Mouse (Mus musculus): ENCODE results near the gene Endov. TPM values are rescaled to one million over a fixed set of nuclear protein-coding genes. Genes with fewer than 3 reads are reported as not detected.
A peak's percentile ranks its signal among the peaks of the same experiment; 100 is the strongest.

Gene Endov
- polyA plus RNA-seq (2015; fragmentation: Nextera tagmentation; extraction: Ambion mirVana) = 15.6 and 17.3 TPM in 2 replicates

- Histone ChIP-seq H3K4me2 (peak within 1 kb of the TSS; percentile 90), H3K9me3 (no peaks in the 10 kb centered on the region), H3K4me3 (peak within 1 kb of the TSS; percentile 90), H3K27me3 (no peaks in the 10 kb centered on the region), H3K36me3 (0 out of 2 replicates have a peak, but pooled peaks cover 16% of the 10 kb centered on the region), H3K9ac (peak within 1 kb of the TSS; percentile 97), H3K4me1 (replicated peaks) (peaks cover 42% of the 10 kb centered on the region), H3K27ac (replicated peaks) (peak within 1 kb of the TSS; percentile 95)
- ATAC-seq (ENCODE audit: low read depth) = peak; percentile 96
- WGBS = under 1% methylated on average over 66 of the region's 66 CpGs
These were observed at the start of gene Endov for GRCm38 (mm10) chr11:119490861-119491689. TSS of gene Endov (plus strand) at chr11:119491347.

- WGBS = 94% methylated on average over 8 of the region's 8 CpGs
- H3K4me3 ChIP-seq = no peak overlapping the region
These were observed 48.9 kb upstream of the Endov start for GRCm38 (mm10) chr11:119442199-119442598.

GRCm38 (mm10) chr11:119443442-119443841, 47.7 kb upstream of the Endov start:
- Histone ChIP-seq H3K27me3 (no peaks in the 10 kb centered on the region), H3K27ac (replicated peaks) (no peak overlapping the region), H3K36me3 (no peaks in the 10 kb centered on the region), H3K4me1 (replicated peaks) (no peaks in the 10 kb centered on the region), H3K9ac (no peak overlapping the region), H3K4me3 (no peak overlapping the region), H3K9me3 (no peaks in the 10 kb centered on the region), H3K4me2 (no peak overlapping the region)
- 93% methylated on average over 9 of the region's 9 CpGs for WGBS
- no peak for ATAC-seq (ENCODE audit: low read depth)

More at GRCm38 (mm10) chr11:119442199-119442598, 48.9 kb upstream of the Endov start:
- ATAC-seq (ENCODE audit: low read depth) = no peak
- Histone ChIP-seq H3K9ac (no peak overlapping the region), H3K4me1 (replicated peaks) (no peaks in the 10 kb centered on the region), H3K27ac (replicated peaks) (no peak overlapping the region), H3K36me3 (no peaks in the 10 kb centered on the region), H3K9me3 (no peaks in the 10 kb centered on the region), H3K27me3 (no peaks in the 10 kb centered on the region), H3K4me2 (no peak overlapping the region)

- H3K4me1 ChIP-seq (replicated peaks) = no peaks in the 10 kb centered on the region
- no peak overlapping the region for H3K4me2 ChIP-seq
- H3K36me3 ChIP-seq = no peaks in the 10 kb centered on the region
- no peaks in the 10 kb centered on the region for H3K9me3 ChIP-seq
- WGBS = 81% methylated on average over 4 of the region's 4 CpGs
- no peak overlapping the region for H3K9ac ChIP-seq
- no peak overlapping the region for H3K27ac ChIP-seq (replicated peaks)
- H3K4me3 ChIP-seq = no peak overlapping the region
- no peaks in the 10 kb centered on the region for H3K27me3 ChIP-seq
- ATAC-seq (ENCODE audit: low read depth) = no peak
These were observed 35.0 kb upstream of the Endov start for GRCm38 (mm10) chr11:119456097-119456496.

GRCm38 (mm10) chr11:119477876-119478275, 13.3 kb upstream of the Endov start:
- no peak overlapping the region for H3K9ac ChIP-seq
- no peaks in the 10 kb centered on the region for H3K27me3 ChIP-seq
- H3K27ac ChIP-seq (replicated peaks) = no peak overlapping the region
- no peaks in the 10 kb centered on the region for H3K36me3 ChIP-seq
- no peak overlapping the region for H3K4me3 ChIP-seq
- ATAC-seq (ENCODE audit: low read depth) = no peak
- H3K4me1 ChIP-seq (replicated peaks) = no peaks in the 10 kb centered on the region
- H3K4me2 ChIP-seq = no peak overlapping the region
- no peaks in the 10 kb centered on the region for H3K9me3 ChIP-seq
- 95% methylated on average over 4 of the region's 4 CpGs for WGBS

GRCm38 (mm10) chr11:119491690-119492087, 542 bp downstream of the Endov start:
- 6% methylated on average over 27 of the region's 27 CpGs for WGBS

GRCm38 (mm10) chr11:119492830-119493229, 1.7 kb downstream of the Endov start:
- Histone ChIP-seq H3K9ac (peak overlapping the region; percentile 97), H3K27ac (replicated peaks) (no peak overlapping the region), H3K36me3 (0 out of 2 replicates have a peak, but pooled peaks cover 13% of the 10 kb centered on the region), H3K27me3 (no peaks in the 10 kb centered on the region), H3K4me3 (0 out of 2 replicates have a peak overlapping the region, but pooled peaks have one; percentile 90), H3K4me1 (replicated peaks) (peaks cover 42% of the 10 kb centered on the region), H3K4me2 (peak overlapping the region; percentile 90), H3K9me3 (no peaks in the 10 kb centered on the region)
- ATAC-seq (ENCODE audit: low read depth) = no peak
- 94% methylated on average over 6 of the region's 6 CpGs for WGBS

More at GRCm38 (mm10) chr11:119491690-119492087, 542 bp downstream of the Endov start:
- Histone ChIP-seq H3K9ac (peak overlapping the region; percentile 97), H3K27ac (replicated peaks) (peak overlapping the region; percentile 95), H3K4me3 (peak overlapping the region; percentile 90), H3K4me2 (peak overlapping the region; percentile 90), H3K4me1 (replicated peaks) (peaks cover 42% of the 10 kb centered on the region), H3K9me3 (no peaks in the 10 kb centered on the region), H3K36me3 (0 out of 2 replicates have a peak, but pooled peaks cover 15% of the 10 kb centered on the region), H3K27me3 (no peaks in the 10 kb centered on the region)
- ATAC-seq (ENCODE audit: low read depth) = no peak; the same call in 1 of the 2 replicates

GRCm38 (mm10) chr11:119493516-119493915, 2.4 kb downstream of the Endov start:
- ATAC-seq (ENCODE audit: low read depth) = no peak
- 0 out of 2 replicates have a peak, but pooled peaks cover 13% of the 10 kb centered on the region for H3K36me3 ChIP-seq
- no peak overlapping the region for H3K9ac ChIP-seq
- no peak overlapping the region for H3K27ac ChIP-seq (replicated peaks)
- 82% methylated on average over 4 of the region's 4 CpGs for WGBS
- H3K4me2 ChIP-seq = no peak overlapping the region
- H3K4me1 ChIP-seq (replicated peaks) = peaks cover 42% of the 10 kb centered on the region
- no peaks in the 10 kb centered on the region for H3K9me3 ChIP-seq
- no peak overlapping the region for H3K4me3 ChIP-seq
- H3K27me3 ChIP-seq = no peaks in the 10 kb centered on the region

GRCm38 (mm10) chr11:119496147-119496546, 5.0 kb downstream of the Endov start:
- Histone ChIP-seq H3K9me3 (no peaks in the 10 kb centered on the region), H3K27ac (replicated peaks) (no peak overlapping the region), H3K27me3 (no peaks in the 10 kb centered on the region), H3K9ac (no peak overlapping the region), H3K36me3 (peaks cover 33% of the 10 kb centered on the region), H3K4me3 (no peak overlapping the region), H3K4me1 (replicated peaks) (peaks cover 36% of the 10 kb centered on the region), H3K4me2 (no peak overlapping the region)
- WGBS = 90% methylated on average over 5 of the region's 5 CpGs
- ATAC-seq (ENCODE audit: low read depth) = no peak

GRCm38 (mm10) chr11:119497451-119497850, 6.3 kb downstream of the Endov start:
- no peak overlapping the region for H3K27ac ChIP-seq (replicated peaks)
- H3K4me2 ChIP-seq = no peak overlapping the region
- peaks cover 30% of the 10 kb centered on the region for H3K4me1 ChIP-seq (replicated peaks)
- no peaks in the 10 kb centered on the region for H3K9me3 ChIP-seq
- ATAC-seq (ENCODE audit: low read depth) = no peak
- 70% methylated on average over 4 of the region's 4 CpGs for WGBS
- H3K9ac ChIP-seq = no peak overlapping the region
- no peaks in the 10 kb centered on the region for H3K27me3 ChIP-seq
- no peak overlapping the region for H3K4me3 ChIP-seq
- H3K36me3 ChIP-seq = peaks cover 46% of the 10 kb centered on the region

- no peaks in the 10 kb centered on the region for H3K27me3 ChIP-seq
- H3K9ac ChIP-seq = no peak overlapping the region
- no peak for ATAC-seq (ENCODE audit: low read depth)
- no peak overlapping the region for H3K4me2 ChIP-seq
- peaks cover 14% of the 10 kb centered on the region for H3K4me1 ChIP-seq (replicated peaks)
- no peaks in the 10 kb centered on the region for H3K9me3 ChIP-seq
- no peak overlapping the region for H3K27ac ChIP-seq (replicated peaks)
- no peak overlapping the region for H3K4me3 ChIP-seq
- peaks cover 61% of the 10 kb centered on the region for H3K36me3 ChIP-seq
- 95% methylated on average over 4 of the region's 4 CpGs for WGBS
These were observed 8.2 kb downstream of the Endov start for GRCm38 (mm10) chr11:119499297-119499696.

GRCm38 (mm10) chr11:119500011-119500410, 8.9 kb downstream of the Endov start:
- Histone ChIP-seq H3K27me3 (no peaks in the 10 kb centered on the region), H3K4me1 (replicated peaks) (peaks cover 8% of the 10 kb centered on the region), H3K27ac (replicated peaks) (no peak overlapping the region), H3K9me3 (no peaks in the 10 kb centered on the region), H3K4me2 (no peak overlapping the region), H3K4me3 (no peak overlapping the region), H3K9ac (no peak overlapping the region), H3K36me3 (peaks cover 67% of the 10 kb centered on the region)
- WGBS = 74% methylated on average over 2 of the region's 2 CpGs
- no peak for ATAC-seq (ENCODE audit: low read depth)
